Mouse (Mus musculus) megakaryocyte-erythroid progenitor cell, adult 5-6 weeks (primary cell): Measurements from ENCODE around the gene Vangl1. TPM values are rescaled to one million over a fixed set of nuclear protein-coding genes. Genes with fewer than 3 reads are reported as not detected.
"Not testable (repeated sequence)": the region's sequence is repeated elsewhere in the genome, so short reads cannot be mapped to it uniquely, and the experiment has no call there.

Source experiments
- ATAC-seq: replicated peaks from 2 replicates; pipeline ENCODE4 v1.8.0; 2016; ENCODE audit warnings: mild to moderate bottlenecking, inconsistent platforms; ENCODE audit not compliant: severe bottlenecking, poor library complexity, low FRiP score, low TSS enrichment
- total RNA-seq, 2 experiments: library from RNA; stranded (forward) in 1 of 2; stranded (reverse) in 1 of 2; fragments of 200-1000, 215-1000 nt in 1 of 2; fragments of >200 nt in 1 of 2; fragmentation: Nextera tagmentation in 1 of 2; gene quantifications; 2 replicates each; pipeline ENCODE4 v1.2.3; 2014 to 2017

Gene Vangl1
- total RNA-seq (2014; fragmentation: Nextera tagmentation) (3.3 and 3.4 TPM in 2 replicates), total RNA-seq (2017) (1.5 and 6.1 TPM in 2 replicates)

- ATAC-seq: peak; percentile 70
Observed at GRCm38 (mm10) chr3:102203781-102204721, at the start of gene Vangl1. Gene Vangl1, minus strand, starts transcription at chr3:102204693.

GRCm38 (mm10) chr3:102253554-102253953 is 49.1 kb upstream of the Vangl1 start:
- no peak for ATAC-seq

- ATAC-seq: no peak
Observed at GRCm38 (mm10) chr3:102252927-102253326, 48.4 kb upstream of the Vangl1 start.

- ATAC-seq: no peak
Observed at GRCm38 (mm10) chr3:102250873-102251272, 46.4 kb upstream of the Vangl1 start.

GRCm38 (mm10) chr3:102249401-102249991 is 45.0 kb upstream of the Vangl1 start:
- 0 out of 2 replicates have a peak, but pooled peaks have one; percentile 47 for ATAC-seq

GRCm38 (mm10) chr3:102244601-102245000 is 40.1 kb upstream of the Vangl1 start:
- ATAC-seq: no peak

- ATAC-seq: 0 out of 2 replicates have a peak, but pooled peaks have one; percentile 47
Observed at GRCm38 (mm10) chr3:102242854-102243253, 38.4 kb upstream of the Vangl1 start.

- ATAC-seq: no peak
Observed at GRCm38 (mm10) chr3:102231418-102232134, 27.1 kb upstream of the Vangl1 start.

GRCm38 (mm10) chr3:102222756-102223155 is 18.3 kb upstream of the Vangl1 start:
- ATAC-seq: no peak

- no peak for ATAC-seq
Observed at GRCm38 (mm10) chr3:102218301-102218700, 13.8 kb upstream of the Vangl1 start.

GRCm38 (mm10) chr3:102214736-102215135 is 10.2 kb upstream of the Vangl1 start:
- no peak for ATAC-seq

- ATAC-seq: no peak
Observed at GRCm38 (mm10) chr3:102214299-102214698, 9.8 kb upstream of the Vangl1 start.

- no peak for ATAC-seq
Observed at GRCm38 (mm10) chr3:102212896-102213295, 8.4 kb upstream of the Vangl1 start.

GRCm38 (mm10) chr3:102212336-102212735 is 7.8 kb upstream of the Vangl1 start:
- 0 out of 2 replicates have a peak, but pooled peaks have one; percentile 41 for ATAC-seq

GRCm38 (mm10) chr3:102211340-102211739 is 6.8 kb upstream of the Vangl1 start:
- ATAC-seq: no peak

GRCm38 (mm10) chr3:102210775-102211174 is 6.3 kb upstream of the Vangl1 start:
- peak; percentile 88 for ATAC-seq

- no peak for ATAC-seq
Observed at GRCm38 (mm10) chr3:102208861-102209260, 4.4 kb upstream of the Vangl1 start.

- no peak for ATAC-seq
Observed at GRCm38 (mm10) chr3:102205458-102205830, 951 bp upstream of the Vangl1 start.

- ATAC-seq: not testable (repeated sequence)
Observed at GRCm38 (mm10) chr3:102204734-102205457, 403 bp upstream of the Vangl1 start.
